In genomic region chr13:112024667-112025585, GRCm38 (mm10) we compare ENCODE assay signal across 9 mouse cellular contexts.
A peak's percentile ranks its signal among the peaks of the same experiment; 100 is the strongest.
DNase-seq lines count a peak whose midpoint lies in the region; ATAC-seq and TF ChIP-seq lines count a peak whose summit lies in the region.
"Had no signal": no experiment of that assay in that cellular context is flagged by ENCODE, and none has a peak within 500 bp of the region (broad histone marks: within the 10 kb centered on the region; RNA-seq: fewer than 3 reads in every experiment).

No protein-coding gene starts in this region.

- H3K27ac ChIP-seq in kidney, embryonic 15.5 days = peak overlapping the region; percentile 29; the same call in 1 of the 2 replicates
- H3K27ac ChIP-seq in bone marrow, adult 2 months (ENCODE audit: control insufficient read depth, insufficient read depth, low read depth, low read length, poor library complexity) = peak overlapping the region; percentile 8; the same call in 1 of the 2 replicates
- H3K27ac ChIP-seq: embryonic facial prominence, embryonic 15.5 days had no signal

- H3K9me3 ChIP-seq in kidney, embryonic 15.5 days (replicated peaks) = no peaks in the 10 kb centered on the region
- H3K9me3 ChIP-seq: embryonic facial prominence, embryonic 15.5 days; megakaryocyte, embryonic 14.5 days had no signal

- no peak overlapping the region for H3K4me3 ChIP-seq in kidney, embryonic 15.5 days (replicated peaks)
- no peak overlapping the region for H3K4me3 ChIP-seq in bone marrow, adult 2 months (replicated peaks; ENCODE audit: control insufficient read depth, low read depth, low read length)
- H3K4me3 ChIP-seq: embryonic facial prominence, embryonic 15.5 days; megakaryocyte, embryonic 14.5 days had no signal

- H3K4me1 ChIP-seq in kidney, embryonic 15.5 days = peaks cover 28% of the 10 kb centered on the region
- peaks cover 5% of the 10 kb centered on the region for H3K4me1 ChIP-seq in bone marrow, adult 2 months (ENCODE audit: control insufficient read depth, insufficient read depth, low read length)
- H3K4me1 ChIP-seq: megakaryocyte, embryonic 14.5 days had no signal

- no peaks in the 10 kb centered on the region for H3K27me3 ChIP-seq in kidney, embryonic 15.5 days
- H3K27me3 ChIP-seq: embryonic facial prominence, embryonic 15.5 days; megakaryocyte, embryonic 14.5 days had no signal

- no peak overlapping the region for H3K9ac ChIP-seq in kidney, embryonic 15.5 days
- H3K9ac ChIP-seq: embryonic facial prominence, embryonic 15.5 days had no signal

- WGBS in kidney, embryonic 15.5 days = 66% methylated on average over 15 of the region's 15 CpGs
- WGBS in bone marrow, adult 2 months = 66% methylated on average over 15 of the region's 15 CpGs

- intact Hi-C loops in heart, postnatal 14 days (cut with DNase I) = no loop called here

- no peak overlapping the region for H3K4me2 ChIP-seq in kidney, embryonic 15.5 days
- H3K4me2 ChIP-seq: embryonic facial prominence, embryonic 15.5 days had no signal

- no peaks in the 10 kb centered on the region for H3K36me3 ChIP-seq in kidney, embryonic 15.5 days
- H3K36me3 ChIP-seq: embryonic facial prominence, embryonic 15.5 days had no signal

- no peak for TF ChIP-seq POLR2A in bone marrow, adult 2 months (IDR thresholded peaks at IDR 0.05; ENCODE audit: borderline replicate concordance, control insufficient read depth, low read depth, low read length)

- DNase-seq in kidney, postnatal 10 days = no peak
- DNase-seq in heart, postnatal 14 days = peak; percentile 18 to 22
- no peak for DNase-seq in left cerebral cortex, adult 11 months (ENCODE audit: low spot score)

- TF ChIP-seq CTCF in bone marrow, adult 2 months (IDR thresholded peaks at IDR 0.05; ENCODE audit: control insufficient read depth, insufficient read depth, low read length) = no peak

- ATAC-seq in kidney, embryonic 15.5 days (replicated peaks; ENCODE audit: low FRiP score) = peak; percentile 55; the same call in 1 of the 2 replicates
- ATAC-seq in megakaryocyte progenitor cell, adult 5-6 weeks (replicated peaks; ENCODE audit: poor library complexity) = peak; percentile 98
- ATAC-seq in activated CD4-positive, CD25-positive, alpha-beta regulatory T cell, adult 4 months = no peak

Comparison
In these comparisons a context has a peak if more than half of its experiments do, and no peak if none do; other contexts are left out.
1. DNase-seq: peak in heart, postnatal 14 days (2 of 2); none in kidney, postnatal 10 days (single experiment) and left cerebral cortex, adult 11 months (single experiment).